Mouse (Mus musculus) ES-E14 (cell line): Measurements from ENCODE around the gene Vps13d. TPM values are rescaled to one million over a fixed set of nuclear protein-coding genes. Genes with fewer than 3 reads are reported as not detected.

Source experiments
- DNase-seq: peaks from one replicate; pipeline ENCODE4 v3.0.0-alpha.2; 2013; ENCODE audit warnings: low read depth, low spot score
- H3K27ac ChIP-seq: 2 replicates; pipeline ENCODE4 v1.5.1; 2012; ENCODE audit warnings: low read depth, mild to moderate bottlenecking, low read length, moderate library complexity, mixed read lengths; ENCODE audit not compliant: poor library complexity, insufficient read depth, severe bottlenecking
- H3K36me3 ChIP-seq: 2 replicates; pipeline ENCODE4 v1.6.1; 2012; ENCODE audit warnings: mild to moderate bottlenecking, low read length, moderate library complexity, mixed read lengths; ENCODE audit not compliant: control insufficient read depth, poor library complexity, insufficient read depth, severe bottlenecking
- H3K4me1 ChIP-seq, 2 experiments: fragments of 150-350 bp in 1 of 2; sonication (generic) in 1 of 2; 2 replicates each; pipeline ENCODE4 v1.6.1; 2012; ENCODE audit warnings: low read length in 2 of 2, mild to moderate bottlenecking in 1 of 2, mixed read lengths in 1 of 2; ENCODE audit not compliant: control insufficient read depth in 2 of 2, insufficient read depth in 2 of 2, poor library complexity in 1 of 2
- H3K4me3 ChIP-seq, 2 experiments: fragments of 150-350 bp in 1 of 2; sonication (generic) in 1 of 2; 2 replicates each; pipeline ENCODE4 v1.5.1; 2012; ENCODE audit warnings: low read length in 2 of 2, low read depth in 1 of 2, mild to moderate bottlenecking in 1 of 2, mixed read lengths in 1 of 2; ENCODE audit not compliant: insufficient read depth in 1 of 2, poor library complexity in 1 of 2, severe bottlenecking in 1 of 2
- H3K9ac ChIP-seq: 2 replicates; pipeline ENCODE4 v1.6.1; 2012; ENCODE audit warnings: low read depth, mild to moderate bottlenecking, low read length, mixed read lengths; ENCODE audit not compliant: poor library complexity, insufficient read depth, severe bottlenecking
- H3K9me3 ChIP-seq: fragments of 150-350 bp; sonication (generic); 2 replicates; pipeline ENCODE4 v1.6.1; 2012; ENCODE audit warnings: low read depth, mild to moderate bottlenecking, low read length; ENCODE audit not compliant: control insufficient read depth, insufficient read depth
- CHD2 ChIP-seq: IDR thresholded peaks from 2 replicates; pipeline ENCODE4 v1.6.1; 2014; ENCODE audit warnings: mild to moderate bottlenecking, low read depth, low read length, inconsistent platforms
- HCFC1 ChIP-seq: IDR thresholded peaks from 2 replicates; pipeline ENCODE4 v1.6.1; 2012; ENCODE audit warnings: low read length, inconsistent platforms, borderline replicate concordance; ENCODE audit not compliant: insufficient read depth
- MAFK ChIP-seq: IDR thresholded peaks from 2 replicates; pipeline ENCODE4 v1.6.1; 2014; ENCODE audit warnings: mild to moderate bottlenecking, low read depth, low read length, inconsistent platforms; ENCODE audit not compliant: insufficient read depth
- ZC3H11A ChIP-seq: IDR thresholded peaks from 2 replicates; pipeline ENCODE4 v1.6.1; 2012; ENCODE audit warnings: low read depth, mild to moderate bottlenecking, inconsistent platforms, low read length, borderline replicate concordance
- ZNF384 ChIP-seq: IDR thresholded peaks from 2 replicates; pipeline ENCODE4 v1.6.1; 2012; ENCODE audit warnings: low read depth, low read length, inconsistent platforms
- in situ Hi-C, 2 experiments: fragments of 600-800 bp; cut with MboI; formaldehyde crosslinking; loops; one replicate each; pipeline ENCODE4 v1.15.1; 2025; ENCODE audit warnings: low sequenced_read_pairs in 2 of 2, inconsistent platforms in 1 of 2; ENCODE audit not compliant: unreplicated experiment in 2 of 2
- total RNA-seq: library from RNA; depleted of rRNA; stranded (reverse); fragments of 300-350 nt; gene quantifications from 2 replicates; pipeline ENCODE4 v1.2.3, GENCODE M21; 2012

The Vps13d gene
- total RNA-seq, 1 experiment: 15.3 TPM

- Histone ChIP-seq H3K9me3 (no peaks in the 10 kb centered on the region), H3K27ac (no peak overlapping the region), H3K9ac (no peak overlapping the region), H3K36me3 (peaks cover 9% of the 10 kb centered on the region), H3K4me3 (no peak overlapping the region), H3K4me1 (no peaks in the 10 kb centered on the region)
- no peak for DNase-seq
- in situ Hi-C loops: no loop called here
- TF ChIP-seq MAFK (no peak), HCFC1 (no peak), ZC3H11A (no peak), ZNF384 (no peak), CHD2 (no peak)
These were observed 138.5 kb downstream of the Vps13d start for GRCm38 (mm10) chr4:145056346-145056745.

- Histone ChIP-seq H3K9ac (no peak overlapping the region), H3K9me3 (no peaks in the 10 kb centered on the region), H3K27ac (no peak overlapping the region), H3K4me3 (no peak overlapping the region), H3K36me3 (peaks cover 9% of the 10 kb centered on the region), H3K4me1 (no peaks in the 10 kb centered on the region)
- TF ChIP-seq MAFK: no peak
- TF ChIP-seq ZNF384: no peak
- TF ChIP-seq ZC3H11A: no peak
- no peak for TF ChIP-seq HCFC1
- TF ChIP-seq CHD2: no peak
- in situ Hi-C loops: no loop called here
- DNase-seq: no peak
These were observed 139.0 kb downstream of the Vps13d start for GRCm38 (mm10) chr4:145055792-145056191.

DNA sequence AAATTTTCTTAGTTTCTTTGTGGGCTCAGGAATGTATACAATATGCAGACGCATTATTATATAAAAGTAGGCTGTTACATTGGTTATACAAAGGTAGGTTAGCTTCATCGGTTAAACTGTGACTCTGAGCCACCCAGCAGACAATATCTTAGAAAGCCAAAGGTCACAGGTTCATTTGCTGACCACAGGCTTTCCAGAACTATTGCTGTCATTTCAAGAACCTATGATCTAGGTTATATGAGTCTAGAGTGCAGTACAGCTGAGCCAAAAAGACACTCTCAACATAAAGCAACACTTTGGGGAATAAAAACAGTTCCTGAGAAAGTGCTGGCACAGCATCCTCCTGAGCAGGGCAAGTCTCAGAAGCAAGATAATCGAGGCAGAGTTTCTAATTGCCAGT, 140.4 kb downstream of the Vps13d start:
- Histone ChIP-seq H3K9ac (no peak overlapping the region), H3K4me3 (no peak overlapping the region), H3K9me3 (no peaks in the 10 kb centered on the region), H3K4me1 (no peaks in the 10 kb centered on the region), H3K36me3 (peaks cover 6% of the 10 kb centered on the region), H3K27ac (no peak overlapping the region)
- in situ Hi-C loops: no loop called here
- no peak for DNase-seq
- no peak for TF ChIP-seq ZNF384

DNA sequence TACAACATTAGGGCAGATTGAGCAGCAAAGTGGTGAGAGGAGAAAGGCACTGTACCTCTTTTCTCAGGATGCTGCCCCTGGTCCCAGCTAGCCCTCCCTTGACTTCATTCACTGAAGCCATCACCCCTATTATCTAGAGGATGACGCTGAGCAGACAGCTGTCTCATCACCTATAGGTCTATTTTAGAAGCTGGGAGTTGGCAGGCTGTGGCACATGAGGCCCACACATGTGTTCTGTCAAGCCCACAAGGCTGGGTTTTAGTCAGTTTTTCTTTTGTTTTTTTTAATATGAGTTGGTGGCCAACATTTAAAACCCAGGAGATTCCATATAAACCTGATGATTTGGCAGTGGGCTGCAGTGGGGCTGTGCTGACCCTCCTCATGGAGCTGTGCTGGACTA, 142.1 kb downstream of the Vps13d start:
- in situ Hi-C loops: no loop called here
- DNase-seq: no peak
- H3K36me3 ChIP-seq: peaks cover 6% of the 10 kb centered on the region
- H3K4me1 ChIP-seq: no peaks in the 10 kb centered on the region
- no peak overlapping the region for H3K4me3 ChIP-seq
- no peaks in the 10 kb centered on the region for H3K9me3 ChIP-seq
- TF ChIP-seq CHD2 (no peak), MAFK (no peak), ZNF384 (no peak), ZC3H11A (no peak), HCFC1 (no peak)
- no peak overlapping the region for H3K27ac ChIP-seq
- H3K9ac ChIP-seq: no peak overlapping the region

GRCm38 (mm10) chr4:145052282-145052681, 142.5 kb downstream of the Vps13d start:
- DNase-seq: no peak

More at GRCm38 (mm10) chr4:145052282-145052681, 142.5 kb downstream of the Vps13d start:
- peaks cover 6% of the 10 kb centered on the region for H3K36me3 ChIP-seq
- no peak for TF ChIP-seq ZC3H11A
- TF ChIP-seq ZNF384: no peak
- no peak for TF ChIP-seq CHD2
- no peak for TF ChIP-seq MAFK
- no peak for TF ChIP-seq HCFC1
- H3K27ac ChIP-seq: no peak overlapping the region
- no peak overlapping the region for H3K4me3 ChIP-seq
- in situ Hi-C loops: no loop called here
- H3K9ac ChIP-seq: no peak overlapping the region
- no peaks in the 10 kb centered on the region for H3K4me1 ChIP-seq
- no peaks in the 10 kb centered on the region for H3K9me3 ChIP-seq
